Mouse (Mus musculus) cerebellum, postnatal 25 days (tissue): Measurements from ENCODE around the gene Cars2.
"Not testable (repeated sequence)": the region's sequence is repeated elsewhere in the genome, so short reads cannot be mapped to it uniquely, and the experiment has no call there.

Experiments
- DNase-seq, 2 experiments: peaks; one replicate each; pipeline ENCODE4 v3.0.0; 2021; ENCODE audit warnings: mixed read lengths in 2 of 2

The Cars2 gene

GRCm38 (mm10) chr8:11550281-11550948 is at the start of gene Cars2:
TSS of gene Cars2 (minus strand) at chr8:11550783.
- peak; percentile 93 to 95 for DNase-seq

GRCm38 (mm10) chr8:11593222-11593884 is 42.8 kb upstream of the Cars2 start:
- DNase-seq = no peak

DNA sequence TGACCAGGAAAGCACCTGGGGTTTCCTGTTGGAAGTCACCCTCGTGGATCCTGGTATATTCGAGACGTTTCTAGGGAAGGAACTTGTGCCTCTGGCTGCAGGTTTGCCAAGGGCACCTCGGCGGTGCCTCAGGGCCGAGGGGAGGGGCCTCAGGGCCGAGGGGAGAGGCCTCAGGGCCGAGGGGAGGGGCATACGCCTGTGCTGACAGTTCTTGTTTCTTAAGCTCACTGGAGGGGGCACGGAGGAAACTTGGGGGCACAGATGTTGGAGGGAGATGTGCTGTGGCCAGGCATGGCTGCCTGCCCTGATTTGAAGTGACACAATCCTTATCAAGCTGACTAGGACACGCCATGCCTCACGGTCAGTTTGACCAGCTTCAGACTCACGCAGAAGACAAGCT is 41.7 kb upstream of the Cars2 start:
- DNase-seq = no peak

DNA sequence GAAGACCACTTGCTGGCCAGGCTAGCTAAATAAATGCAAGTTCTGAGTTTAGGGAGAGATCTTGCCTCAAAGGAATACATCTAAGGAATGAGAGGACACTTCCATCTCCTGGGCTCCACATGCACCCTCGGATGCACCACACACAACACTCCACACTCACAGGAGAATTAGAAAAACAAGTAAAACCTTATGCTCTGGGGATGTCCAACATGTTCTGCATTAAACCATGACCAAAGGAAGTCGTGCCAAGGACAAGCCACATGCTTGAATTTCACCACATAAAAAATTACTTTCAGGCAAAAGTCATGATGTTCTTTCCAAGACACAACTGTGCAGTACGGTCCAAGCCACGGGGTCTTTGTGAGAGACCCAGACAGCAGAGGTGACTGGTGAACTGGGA is 41.3 kb upstream of the Cars2 start:
- no peak for DNase-seq

DNA sequence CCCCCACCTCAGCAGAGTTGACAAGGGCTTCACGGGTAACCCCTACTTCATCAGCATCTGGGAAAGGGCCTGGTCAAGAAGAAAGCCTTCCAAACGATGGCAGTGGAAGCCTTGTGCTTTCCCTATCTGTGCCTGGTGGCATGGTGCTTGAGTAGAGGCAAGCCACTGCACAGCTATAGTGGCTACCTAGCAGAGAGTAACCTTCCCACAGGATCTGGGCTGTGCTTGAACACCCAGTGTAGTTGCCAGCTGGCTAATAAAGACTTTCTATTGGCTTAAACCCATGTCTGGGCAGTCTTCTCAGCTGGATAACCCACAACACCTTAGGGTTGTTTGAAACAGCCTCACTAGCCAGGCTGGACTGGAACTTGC is 35.8 kb upstream of the Cars2 start:
- no peak for DNase-seq

DNA sequence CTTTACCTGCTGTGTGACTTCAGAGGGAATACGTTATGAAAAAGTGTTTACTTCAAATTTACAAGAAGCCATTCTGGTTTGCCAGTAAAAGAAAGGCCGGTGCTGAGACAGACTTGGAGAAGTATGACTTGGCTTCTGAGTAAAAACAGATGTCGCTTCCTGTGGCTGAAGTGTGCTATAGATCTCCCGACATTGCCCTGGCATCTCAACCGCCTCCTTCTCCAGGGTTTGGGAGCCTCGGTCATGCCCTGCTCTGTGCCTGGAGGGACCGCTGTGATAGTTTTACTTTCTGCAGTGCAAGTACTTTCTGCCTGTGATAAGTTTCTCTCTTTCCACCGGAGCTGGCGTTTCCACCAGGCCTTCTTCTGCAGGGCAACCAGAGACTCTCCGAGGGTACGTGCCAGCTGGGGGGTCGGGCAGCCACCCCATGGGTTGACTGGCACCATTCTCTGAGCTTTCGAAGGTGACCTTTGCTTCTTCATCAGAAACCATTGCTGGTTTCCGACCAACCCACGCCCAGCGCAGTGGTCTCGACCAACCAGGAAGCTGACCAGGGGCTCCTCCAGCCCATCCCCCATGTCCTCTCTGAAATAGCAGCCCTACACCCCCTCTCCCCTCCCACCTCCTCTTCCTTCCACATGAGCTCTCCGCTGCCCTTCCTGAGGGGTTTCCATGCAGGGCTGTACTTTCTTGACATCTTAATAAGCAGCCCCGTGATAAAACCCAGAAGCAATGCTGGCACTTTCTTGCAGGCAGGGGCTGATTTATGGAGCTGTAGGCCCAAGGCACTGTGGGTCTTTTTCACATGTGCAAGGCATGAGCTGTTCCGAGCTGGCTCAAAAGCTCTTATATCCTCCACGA is 35.2 kb upstream of the Cars2 start:
- no peak for DNase-seq

DNA sequence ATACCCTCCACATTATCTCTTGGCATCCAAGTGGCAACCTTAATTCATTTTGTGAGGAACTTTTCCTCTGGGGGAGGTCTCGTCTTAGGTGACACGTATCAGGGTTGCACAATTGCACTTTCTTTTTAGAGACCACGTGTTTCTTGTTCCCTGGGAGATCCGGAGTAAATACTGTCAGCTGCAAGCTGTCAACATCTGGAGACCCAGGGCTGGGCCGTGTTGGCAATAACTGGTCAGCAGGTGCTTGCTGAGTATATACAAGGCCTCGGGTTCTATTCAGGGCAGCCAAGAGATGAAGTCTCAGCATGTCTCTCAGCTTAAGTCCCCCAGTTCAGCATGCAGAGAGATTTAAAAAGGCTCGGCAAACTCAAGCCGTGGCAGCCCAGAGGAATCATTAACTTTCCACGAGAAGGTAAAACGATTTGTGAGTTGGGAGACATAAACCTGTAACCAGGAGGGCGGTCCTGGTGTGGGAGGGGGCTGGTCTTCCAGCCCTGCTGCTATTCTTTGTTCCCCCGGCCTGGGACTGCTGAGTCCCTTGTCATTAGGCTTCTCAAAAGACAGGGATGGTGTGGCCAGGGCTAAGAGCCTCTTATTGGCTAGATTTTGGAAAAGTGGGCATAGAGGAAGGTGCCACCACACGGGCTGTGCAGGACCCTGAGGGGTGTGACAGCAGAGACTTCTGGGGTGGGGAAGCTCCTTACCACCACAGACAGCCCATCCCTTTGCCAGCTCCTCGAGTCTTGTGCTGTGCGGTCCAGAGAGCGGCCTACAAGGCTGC is 25.2 kb upstream of the Cars2 start:
- no peak for DNase-seq

DNA sequence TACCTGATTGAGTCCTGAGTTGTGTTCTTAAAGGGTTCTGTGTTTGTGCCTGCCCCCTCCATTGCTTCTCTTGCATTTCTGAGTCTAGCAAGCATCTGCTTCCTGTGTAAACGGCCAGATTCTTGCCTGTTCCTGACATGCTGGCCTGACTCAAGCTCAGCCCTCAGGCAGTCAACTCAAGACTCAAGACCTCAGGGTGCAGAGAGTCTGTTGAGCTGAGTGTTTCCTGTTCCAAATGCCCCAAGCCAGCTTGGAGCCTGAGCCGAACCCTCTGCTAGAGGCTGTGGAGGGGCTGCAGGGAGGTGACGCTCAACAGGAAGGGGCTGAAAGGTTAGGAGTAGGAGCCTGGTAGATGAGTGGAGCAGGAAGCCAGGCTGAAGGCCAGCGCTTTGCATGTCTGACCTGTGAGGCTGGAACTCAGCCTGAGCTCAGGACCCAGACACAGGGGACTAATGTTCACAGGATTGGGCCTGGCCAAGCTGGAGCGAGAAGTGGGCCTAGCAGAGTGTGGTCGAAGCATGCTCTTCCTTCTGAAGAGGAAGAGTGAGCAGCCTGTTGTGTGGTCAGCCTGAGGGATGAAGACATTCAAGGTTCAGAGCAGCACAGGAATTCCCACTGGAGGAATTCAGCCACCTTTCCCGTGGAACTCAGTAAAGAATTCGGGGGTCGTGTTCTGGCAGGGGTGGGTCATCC is 24.5 kb upstream of the Cars2 start:
- DNase-seq = no peak

GRCm38 (mm10) chr8:11572428-11572827 is 21.8 kb upstream of the Cars2 start:
- no peak for DNase-seq

- no peak for DNase-seq
These were observed 21.4 kb upstream of the Cars2 start for GRCm38 (mm10) chr8:11571950-11572349.

DNA sequence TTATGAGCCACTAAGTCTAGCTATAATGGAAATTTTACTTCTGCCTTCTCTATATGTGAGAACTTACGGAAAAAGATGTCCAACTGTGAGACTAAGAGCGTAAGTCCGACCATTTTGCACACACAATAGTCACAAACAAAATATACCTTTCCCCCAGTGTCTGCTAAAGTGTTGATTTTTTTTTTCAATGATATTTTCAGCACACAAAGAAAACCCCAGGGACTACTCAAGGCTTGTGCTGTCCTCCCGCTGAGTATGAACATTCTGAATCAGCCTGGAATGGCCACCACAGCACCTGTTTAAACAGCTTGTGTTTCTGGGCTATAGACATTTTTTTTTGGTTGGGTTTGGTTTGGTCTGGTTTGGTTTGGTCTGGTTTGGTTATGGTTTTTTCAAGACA is 20.2 kb upstream of the Cars2 start:
- no peak for DNase-seq

- DNase-seq = no peak
These were observed 18.9 kb upstream of the Cars2 start for GRCm38 (mm10) chr8:11569260-11570097.

DNA sequence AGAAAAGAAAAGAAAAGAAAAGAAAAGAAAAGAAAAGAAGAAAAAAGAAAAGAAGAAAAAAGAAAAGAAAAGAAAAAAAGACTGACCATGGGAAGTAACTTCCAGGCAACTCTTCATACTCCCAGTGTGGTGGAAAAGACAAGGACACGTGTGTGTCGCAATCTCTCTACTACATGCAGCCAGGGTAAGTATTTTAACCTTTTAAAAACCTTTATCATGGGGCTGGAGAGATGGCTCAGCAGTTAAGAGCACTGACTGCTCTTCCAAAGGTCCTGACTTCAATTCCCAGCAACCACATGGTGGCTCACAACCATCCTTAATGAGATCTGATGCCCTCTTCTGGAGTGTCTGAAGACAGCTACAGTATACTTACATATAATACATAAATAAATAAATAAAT is 17.6 kb upstream of the Cars2 start:
- not testable (repeated sequence) for DNase-seq

GRCm38 (mm10) chr8:11564721-11565120 is 14.1 kb upstream of the Cars2 start:
- no peak for DNase-seq

DNA sequence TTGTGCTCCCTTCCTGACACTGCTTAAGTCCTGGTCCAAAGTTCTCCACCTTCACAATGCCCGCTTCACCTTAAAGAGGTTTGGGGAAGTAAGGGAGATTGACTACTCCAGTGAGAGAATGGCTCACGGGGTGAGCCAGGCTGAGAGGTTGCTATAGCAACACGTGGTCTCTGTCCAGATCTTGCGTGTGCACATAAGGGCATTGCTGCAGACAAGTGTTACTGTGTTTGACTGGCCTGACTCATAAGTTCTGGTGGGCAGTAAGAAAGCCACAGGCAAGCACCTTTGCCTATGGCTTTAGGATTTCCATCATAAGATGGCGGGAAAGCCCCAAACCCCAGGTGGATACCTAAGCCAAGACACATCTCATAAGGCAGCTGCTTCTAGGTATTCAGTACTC is 13.7 kb upstream of the Cars2 start:
- DNase-seq = no peak

DNA sequence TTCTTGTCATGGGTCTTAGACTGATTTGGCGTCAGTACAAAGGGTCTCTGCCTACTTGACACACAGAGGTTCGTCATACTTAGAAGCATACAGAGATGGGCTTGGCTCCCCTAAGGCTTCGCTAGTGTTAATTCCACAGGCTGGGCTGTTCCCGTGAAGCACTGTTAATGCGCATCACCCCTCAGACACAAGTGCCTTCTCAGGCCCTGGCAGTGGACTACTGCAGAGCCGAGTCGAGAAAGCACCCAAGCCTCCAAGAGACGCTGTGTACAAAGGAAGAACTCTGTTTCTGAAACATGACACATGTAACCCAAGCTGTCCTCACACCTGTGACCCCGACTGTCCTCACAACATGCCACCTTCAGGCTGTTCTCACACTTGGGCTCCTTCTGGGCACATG is 9.6 kb upstream of the Cars2 start:
- no peak for DNase-seq

DNA sequence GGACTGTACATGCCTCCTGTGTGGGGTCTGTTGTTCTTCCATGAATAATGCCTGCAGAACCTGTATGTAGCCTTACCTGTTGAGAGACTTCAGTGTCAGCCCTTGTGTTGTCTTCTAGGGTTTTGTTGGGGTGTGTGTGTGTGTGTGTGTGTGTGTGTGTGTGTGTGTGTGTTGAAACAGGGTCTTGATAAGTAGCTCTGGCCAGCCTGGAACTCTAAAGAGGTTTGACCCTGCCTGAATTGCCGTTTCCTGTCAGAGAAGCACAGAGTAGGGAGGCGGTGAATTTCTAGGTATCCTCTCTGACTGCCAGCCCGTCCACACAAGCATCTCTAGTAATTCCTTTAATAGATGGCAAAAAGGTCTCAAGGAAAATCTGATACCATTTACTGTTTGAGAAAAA is 8.9 kb upstream of the Cars2 start:
- no peak for DNase-seq

DNA sequence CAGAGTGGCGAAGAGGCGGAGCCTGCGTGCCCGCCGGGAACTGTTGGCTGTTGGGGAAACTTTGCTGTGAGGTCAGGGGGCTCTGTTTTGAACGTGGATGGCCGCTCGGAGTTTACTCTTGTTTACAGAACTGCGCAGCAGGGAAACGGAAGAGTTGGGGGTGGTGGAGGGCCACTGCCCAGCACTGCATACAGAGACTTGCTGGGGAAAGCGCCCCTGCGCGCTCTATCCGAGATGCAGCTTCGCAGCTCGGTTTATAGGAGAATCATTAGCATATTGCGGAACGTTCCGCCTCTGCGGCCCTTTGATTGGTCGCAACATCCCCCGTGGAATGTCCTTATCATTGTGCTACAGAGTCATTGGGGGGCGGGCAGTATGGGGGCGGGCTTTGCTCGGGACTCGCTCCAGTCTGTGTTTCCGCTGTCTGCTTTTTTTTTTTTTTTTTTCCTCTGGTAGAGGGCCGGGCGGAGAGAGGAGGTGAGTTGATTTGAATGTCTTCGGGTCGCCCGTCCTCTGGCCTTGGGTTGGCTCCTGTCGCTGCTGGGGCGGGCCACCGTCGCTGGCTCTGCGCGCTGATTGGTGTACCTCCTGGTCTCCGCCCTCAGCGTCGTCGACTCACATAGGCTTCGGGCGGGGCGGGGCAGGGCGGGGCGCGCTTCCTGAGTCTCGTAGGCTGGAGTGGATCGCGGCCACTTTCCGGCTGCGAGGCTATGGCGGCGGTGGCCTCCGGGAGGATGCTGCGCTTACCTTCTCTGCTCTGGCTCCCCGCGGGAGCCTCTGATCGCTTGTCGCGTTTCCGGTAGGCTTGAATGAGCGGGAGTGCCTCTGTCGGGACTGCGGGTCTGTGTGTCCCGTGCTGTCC is 7.4 kb upstream of the Cars2 start:
- DNase-seq = peak; percentile 98

DNA sequence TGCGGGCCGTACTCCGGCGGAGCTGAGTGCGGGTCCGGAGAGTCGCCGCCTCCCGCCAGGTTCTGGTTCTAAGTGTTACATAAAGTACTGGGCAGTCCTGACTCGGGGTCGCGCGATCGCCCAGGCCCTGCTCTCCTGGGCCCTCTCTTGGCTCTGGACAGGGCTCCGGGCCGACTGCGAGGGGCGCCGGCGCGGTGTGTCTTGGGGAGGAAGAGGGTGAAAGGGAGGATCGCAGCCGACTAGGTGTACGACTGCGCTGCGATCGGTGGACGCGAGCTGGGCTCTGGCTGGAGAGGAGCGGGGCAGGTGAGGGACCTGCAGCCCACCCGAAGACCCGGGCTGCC is 6.8 kb upstream of the Cars2 start:
- DNase-seq = no peak

DNA sequence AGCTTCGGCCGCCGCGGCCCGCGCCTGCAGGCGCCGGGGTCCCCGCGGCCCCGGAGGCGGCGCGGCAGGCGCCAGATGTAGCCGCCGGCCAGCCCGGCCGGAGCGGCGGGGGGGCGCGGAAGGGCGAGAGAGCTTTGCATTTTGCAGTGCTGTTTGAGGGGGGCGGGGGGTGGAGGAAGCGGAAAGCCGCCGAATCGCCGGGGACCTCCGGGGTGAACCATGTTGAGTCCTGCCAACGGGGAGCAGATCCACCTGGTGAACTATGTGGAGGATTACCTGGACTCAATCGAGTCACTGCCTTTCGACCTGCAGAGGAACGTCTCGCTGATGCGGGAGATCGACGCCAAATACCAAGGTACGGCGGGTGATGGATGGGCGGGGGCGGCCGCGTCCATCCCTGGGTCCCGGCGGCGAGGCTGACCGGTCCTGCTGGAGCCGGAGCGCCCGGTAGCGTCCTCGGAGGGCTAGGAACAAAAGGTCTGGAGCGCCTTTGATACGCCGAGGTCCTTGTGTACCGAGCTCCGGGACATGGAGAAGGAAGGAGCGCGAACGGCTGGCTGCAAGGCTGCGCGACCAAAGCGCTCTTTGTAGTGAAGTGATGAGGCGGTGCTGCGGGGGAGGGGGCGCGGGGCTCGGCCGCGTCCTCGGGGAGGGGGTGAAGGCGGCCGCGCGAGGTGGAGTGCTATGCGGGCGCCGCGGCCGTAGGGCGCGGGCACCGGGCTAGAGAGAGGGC is 6.3 kb upstream of the Cars2 start:
- DNase-seq = peak; percentile 66 to 70
